Mouse (Mus musculus) hindbrain, embryonic 15.5 days (tissue): Measurements from ENCODE around the gene Tbx18. TPM values are rescaled to one million over a fixed set of nuclear protein-coding genes. Genes with fewer than 3 reads are reported as not detected.

Source experiments
- ATAC-seq: fragments of 200-750 bp; cut with Nextera tagmentation; 2 replicates; pipeline ENCODE4 v1.8.0; 2017; ENCODE audit warnings: low read depth, moderate number of reproducible peaks, moderate TSS enrichment; ENCODE audit not compliant: low FRiP score
- H3K27ac ChIP-seq: fragments of 300-500 bp; sonication (generic); replicated peaks from 2 replicates; pipeline ENCODE4 v1.5.1; 2015; ENCODE audit warnings: mild to moderate bottlenecking, inconsistent platforms
- H3K27me3 ChIP-seq: fragments of 300-500 bp; sonication (generic); 2 replicates; pipeline ENCODE4 v1.6.1; 2015; ENCODE audit warnings: control low read depth, inconsistent platforms
- H3K36me3 ChIP-seq: fragments of 300-500 bp; sonication (generic); 2 replicates; pipeline ENCODE4 v1.6.1; 2015; ENCODE audit warnings: control low read depth, inconsistent platforms
- H3K4me1 ChIP-seq: fragments of 300-500 bp; sonication (generic); replicated peaks from 2 replicates; pipeline ENCODE4 v1.6.1; 2015; ENCODE audit warnings: control low read depth, inconsistent platforms
- H3K4me2 ChIP-seq: fragments of 300-500 bp; sonication (generic); 2 replicates; pipeline ENCODE4 v1.6.1; 2015; ENCODE audit warnings: moderate library complexity, mild to moderate bottlenecking, inconsistent platforms
- H3K4me3 ChIP-seq: fragments of 300-500 bp; sonication (generic); 2 replicates; pipeline ENCODE4 v1.5.1; 2015; ENCODE audit warnings: mild to moderate bottlenecking, inconsistent platforms
- H3K9ac ChIP-seq: fragments of 300-500 bp; sonication (generic); 2 replicates; pipeline ENCODE4 v1.6.1; 2015; ENCODE audit warnings: inconsistent platforms
- H3K9me3 ChIP-seq: fragments of 300-500 bp; sonication (generic); 2 replicates; pipeline ENCODE4 v1.6.1; 2016; ENCODE audit warnings: control low read depth, inconsistent platforms
- WGBS: fragments of 180-500 bp; shearing (Covaris S2); methylation state at CpG from one replicate; pipeline ENCODE4 v1.1.7; 2015; 5-methylcytosine and 5-hydroxymethylcytosine counted together
- polyA plus RNA-seq: library from polyadenylated mRNA; unstranded; fragments of >200 nt; fragmentation: Nextera tagmentation; extraction: Ambion mirVana; gene quantifications from 2 replicates; pipeline ENCODE4 v1.2.1, GENCODE M21; 2015

The Tbx18 gene
- polyA plus RNA-seq, 1 experiment from 2014 or later, result 1.7 TPM

GRCm38 (mm10) chr9:87686981-87687380, 44.1 kb downstream of the Tbx18 start:
- H3K4me1 ChIP-seq, result no peaks in the 10 kb centered on the region
- H3K4me3 ChIP-seq, result no peak overlapping the region
- no peak overlapping the region for H3K9ac ChIP-seq
- ATAC-seq, result no peak
- H3K27ac ChIP-seq, result no peak overlapping the region
- H3K4me2 ChIP-seq, result no peak overlapping the region
- no peaks in the 10 kb centered on the region for H3K27me3 ChIP-seq
- H3K36me3 ChIP-seq, result no peaks in the 10 kb centered on the region
- H3K9me3 ChIP-seq, result no peaks in the 10 kb centered on the region
- 88% methylated on average over 9 of the region's 9 CpGs for WGBS

- no peak for ATAC-seq
- 73% methylated on average over 11 of the region's 11 CpGs for WGBS
- H3K9me3 ChIP-seq, result no peaks in the 10 kb centered on the region
Measured at GRCm38 (mm10) chr9:87682247-87682646, 48.8 kb downstream of the Tbx18 start.

More at GRCm38 (mm10) chr9:87682247-87682646, 48.8 kb downstream of the Tbx18 start:
- no peak overlapping the region for H3K4me3 ChIP-seq
- no peaks in the 10 kb centered on the region for H3K4me1 ChIP-seq
- H3K27me3 ChIP-seq, result no peaks in the 10 kb centered on the region
- no peak overlapping the region for H3K9ac ChIP-seq
- no peak overlapping the region for H3K27ac ChIP-seq
- H3K4me2 ChIP-seq, result no peak overlapping the region
- H3K36me3 ChIP-seq, result no peaks in the 10 kb centered on the region
